Mouse (Mus musculus) CH12F3 (cell line): ENCODE data around the gene Nsun6.

Source experiments
- in situ Hi-C: fragments of 300-500 bp; cut with MboI; formaldehyde crosslinking; loops from 2 replicates; pipeline ENCODE4 v1.14.3; 2020; ENCODE audit warnings: low sequenced_read_pairs

The Nsun6 gene

DNA sequence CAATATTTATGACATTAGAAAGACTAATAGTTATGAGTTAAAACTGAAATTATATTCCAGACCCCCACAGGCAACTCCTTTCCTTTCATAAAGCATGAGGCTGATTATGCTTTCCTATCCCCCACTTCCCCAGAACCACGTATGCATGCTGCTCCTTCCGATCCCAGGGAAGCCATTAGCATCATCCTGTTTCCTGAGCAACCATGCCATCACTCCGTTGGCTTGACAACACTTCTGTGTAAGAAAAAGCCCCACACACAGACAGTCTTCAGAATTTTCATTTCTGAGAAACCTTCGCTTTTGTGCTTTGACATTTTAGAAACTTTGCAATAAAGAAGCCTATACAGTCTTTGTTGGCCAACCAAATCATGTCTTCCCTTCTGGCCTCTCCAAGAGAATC, 58.8 kb downstream of the Nsun6 start:
- in situ Hi-C loops, result no loop called here

- in situ Hi-C loops, result no loop called here
Measured at GRCm38 (mm10) chr2:14992531-14992930, 62.3 kb downstream of the Nsun6 start.

GRCm38 (mm10) chr2:14989350-14989749, 65.5 kb downstream of the Nsun6 start:
- in situ Hi-C loops, result no loop called here

GRCm38 (mm10) chr2:14988451-14988850, 66.4 kb downstream of the Nsun6 start:
- in situ Hi-C loops, result no loop called here

DNA sequence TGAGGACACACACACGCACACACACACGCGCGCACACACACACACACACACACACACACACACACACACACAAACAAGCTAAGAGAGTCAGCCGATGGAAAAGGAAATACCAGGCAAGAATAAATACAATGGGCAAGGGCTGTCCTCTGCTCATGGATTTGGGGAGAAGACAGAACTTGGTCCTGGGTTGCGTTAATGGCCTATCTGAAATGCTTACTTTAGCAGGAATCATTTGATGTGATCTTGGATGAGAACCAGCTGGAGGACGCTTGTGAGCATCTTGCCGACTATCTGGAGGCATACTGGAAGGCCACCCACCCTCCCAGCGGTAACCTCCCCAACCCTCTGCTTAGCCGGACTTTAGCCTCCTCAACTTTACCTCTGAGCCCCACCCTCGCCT, 70.8 kb downstream of the Nsun6 start:
- in situ Hi-C loops, result no loop called here

DNA sequence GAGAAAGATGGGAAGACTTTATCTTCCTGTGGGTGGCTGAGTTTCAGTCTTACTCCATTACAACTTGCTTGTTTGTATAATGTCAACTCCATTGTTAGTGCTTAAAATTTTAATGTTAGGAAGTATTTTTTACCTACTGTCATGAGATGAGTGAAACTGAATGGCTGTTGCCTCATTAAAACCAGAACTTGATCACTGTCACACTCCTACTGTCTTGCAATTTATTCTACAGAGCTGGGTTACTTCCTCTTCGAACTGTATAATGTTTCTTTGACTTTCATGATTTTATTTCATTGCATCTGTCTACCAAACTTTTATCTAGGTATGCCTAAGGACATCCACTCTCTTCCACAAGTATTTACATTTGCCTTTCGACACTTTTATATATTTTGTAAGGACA, 93.4 kb downstream of the Nsun6 start:
- in situ Hi-C loops, result no loop called here

DNA sequence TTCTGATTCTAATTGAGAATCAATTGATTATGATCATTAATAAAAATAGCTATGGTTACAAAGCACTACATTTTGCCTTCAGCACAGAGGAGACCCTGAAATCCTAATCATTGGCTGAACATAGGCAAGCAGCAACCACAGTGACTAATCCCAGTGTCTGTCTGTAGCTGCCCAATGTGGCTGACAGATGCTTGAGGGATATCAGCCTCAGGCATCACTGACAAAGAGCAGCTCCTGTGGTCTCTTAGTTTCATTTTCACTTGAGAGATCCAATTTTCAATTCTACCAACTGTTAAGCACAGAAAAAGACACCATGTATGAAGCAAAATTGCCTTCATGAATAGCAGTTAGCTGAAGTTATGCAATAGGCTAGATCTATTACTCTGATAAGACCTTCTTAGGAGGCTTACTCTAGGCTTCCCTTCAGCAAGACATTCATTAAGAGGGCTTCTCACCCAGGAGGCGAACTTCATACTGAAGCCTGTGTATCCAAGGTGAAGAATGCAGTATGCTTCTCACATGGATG, 93.8 kb downstream of the Nsun6 start:
- in situ Hi-C loops, result no loop called here

- in situ Hi-C loops, result no loop called here
Measured at GRCm38 (mm10) chr2:14953090-14953489, 101.8 kb downstream of the Nsun6 start.
